Mouse (Mus musculus) liver, adult 2 months (tissue): ENCODE results near the gene Zfp217. TPM values are rescaled to one million over a fixed set of nuclear protein-coding genes. Genes with fewer than 3 reads are reported as not detected.

Experiments
- DNase-seq: peaks from one replicate; pipeline ENCODE4 v3.0.0-alpha.2; 2011; ENCODE audit warnings: low read depth, low spot score; ENCODE audit errors: extremely low read depth
- H3K27ac ChIP-seq: fragments of 200-500 bp; replicated peaks from 2 replicates; pipeline ENCODE4 v1.5.1; 2012; ENCODE audit warnings: low read depth, mild to moderate bottlenecking, control low read depth, inconsistent platforms, low read length; ENCODE audit not compliant: insufficient read depth
- H3K27me3 ChIP-seq: fragments of 200-500 bp; 2 replicates; pipeline ENCODE4 v1.6.1; 2012; ENCODE audit warnings: mild to moderate bottlenecking, moderate library complexity, low read length, inconsistent platforms; ENCODE audit not compliant: control insufficient read depth, insufficient read depth
- H3K36me3 ChIP-seq: fragments of 200-500 bp; 2 replicates; pipeline ENCODE4 v1.6.1; 2012; ENCODE audit warnings: low read length, inconsistent platforms; ENCODE audit not compliant: control insufficient read depth, insufficient read depth
- H3K4me1 ChIP-seq: fragments of 200-500 bp; 2 replicates; pipeline ENCODE4 v1.6.1; 2011; ENCODE audit warnings: low read length; ENCODE audit not compliant: control insufficient read depth, insufficient read depth
- H3K4me3 ChIP-seq: fragments of 200-500 bp; 2 replicates; pipeline ENCODE4 v1.5.1; 2011; ENCODE audit warnings: low read depth, mild to moderate bottlenecking, control low read depth, low read length, moderate library complexity; ENCODE audit not compliant: insufficient read depth
- H3K79me2 ChIP-seq: fragments of 200-500 bp; 2 replicates; pipeline ENCODE4 v1.6.1; 2012; ENCODE audit warnings: inconsistent platforms, mild to moderate bottlenecking, low read length, moderate library complexity; ENCODE audit not compliant: control insufficient read depth, insufficient read depth
- H3K9ac ChIP-seq: fragments of 200-500 bp; 2 replicates; pipeline ENCODE4 v1.6.1; 2012; ENCODE audit warnings: low read depth, mild to moderate bottlenecking, control low read depth, inconsistent platforms, low read length
- CTCF ChIP-seq: fragments of 200-500 bp; IDR thresholded peaks from 2 replicates; pipeline ENCODE4 v1.5.1; 2011; ENCODE audit warnings: low read depth, low read length, control low read depth
- POLR2A ChIP-seq: fragments of 200-500 bp; IDR thresholded peaks from 2 replicates; pipeline ENCODE4 v1.6.1; 2011; ENCODE audit warnings: low read length, control low read depth; ENCODE audit not compliant: insufficient read depth; ENCODE audit errors: extremely low read depth
- WGBS: fragments of 180-500 bp; shearing (Covaris S2); methylation state at CpG from one replicate; pipeline ENCODE4 v1.1.7; 2018; 5-methylcytosine and 5-hydroxymethylcytosine counted together
- polyA plus RNA-seq: library from polyadenylated mRNA; depleted of rRNA; stranded (reverse); fragments of >200 nt; gene quantifications from 2 replicates; pipeline ENCODE4 v1.2.3, GENCODE M21; 2012
- total RNA-seq: library from RNA; depleted of rRNA; stranded (reverse); fragments of >200 nt; gene quantifications from 2 replicates; pipeline ENCODE4 v1.2.3, GENCODE M21; 2014

Gene Zfp217
- total and polyA plus RNA-seq, 2 experiments = 2.9 to 4.2 TPM

GRCm38 (mm10) chr2:170078041-170078440, 69.9 kb downstream of the Zfp217 start:
- H3K36me3 ChIP-seq = no peaks in the 10 kb centered on the region
- 89% methylated on average over 10 of the region's 10 CpGs for WGBS
- TF ChIP-seq CTCF = no peak
- no peak for TF ChIP-seq POLR2A

GRCm38 (mm10) chr2:170076941-170077490, 70.9 kb downstream of the Zfp217 start:
- no peaks in the 10 kb centered on the region for H3K4me1 ChIP-seq
- TF ChIP-seq POLR2A = no peak
- TF ChIP-seq CTCF = no peak
- no peak for DNase-seq
- H3K36me3 ChIP-seq = no peaks in the 10 kb centered on the region
- H3K27me3 ChIP-seq = no peaks in the 10 kb centered on the region
- no peak overlapping the region for H3K27ac ChIP-seq
- H3K79me2 ChIP-seq = no peaks in the 10 kb centered on the region
- no peak overlapping the region for H3K9ac ChIP-seq
- WGBS = 78% methylated on average over 6 of the region's 6 CpGs
- no peak overlapping the region for H3K4me3 ChIP-seq

More at GRCm38 (mm10) chr2:170078041-170078440, 69.9 kb downstream of the Zfp217 start:
- no peak overlapping the region for H3K9ac ChIP-seq
- no peak for DNase-seq
- no peaks in the 10 kb centered on the region for H3K27me3 ChIP-seq
- H3K27ac ChIP-seq = no peak overlapping the region
- H3K4me1 ChIP-seq = no peaks in the 10 kb centered on the region
- no peaks in the 10 kb centered on the region for H3K79me2 ChIP-seq
- no peak overlapping the region for H3K4me3 ChIP-seq

GRCm38 (mm10) chr2:170070641-170071241, 77.2 kb downstream of the Zfp217 start:
- no peaks in the 10 kb centered on the region for H3K27me3 ChIP-seq
- no peak overlapping the region for H3K27ac ChIP-seq
- TF ChIP-seq POLR2A (no peak), CTCF (no peak)
- H3K9ac ChIP-seq = no peak overlapping the region
- H3K36me3 ChIP-seq = no peaks in the 10 kb centered on the region
- H3K79me2 ChIP-seq = no peaks in the 10 kb centered on the region
- no peaks in the 10 kb centered on the region for H3K4me1 ChIP-seq
- WGBS = 76% methylated on average over 15 of the region's 15 CpGs
- no peak overlapping the region for H3K4me3 ChIP-seq
- no peak for DNase-seq

- Histone ChIP-seq H3K27ac (no peak overlapping the region), H3K79me2 (no peaks in the 10 kb centered on the region), H3K36me3 (no peaks in the 10 kb centered on the region), H3K27me3 (no peaks in the 10 kb centered on the region), H3K9ac (no peak overlapping the region), H3K4me3 (no peak overlapping the region), H3K4me1 (no peaks in the 10 kb centered on the region)
- WGBS = 75% methylated on average over 5 of the region's 5 CpGs
- no peak for DNase-seq
- no peak for TF ChIP-seq POLR2A
- no peak for TF ChIP-seq CTCF
Observed at GRCm38 (mm10) chr2:170069976-170070375, 77.9 kb downstream of the Zfp217 start.

DNA sequence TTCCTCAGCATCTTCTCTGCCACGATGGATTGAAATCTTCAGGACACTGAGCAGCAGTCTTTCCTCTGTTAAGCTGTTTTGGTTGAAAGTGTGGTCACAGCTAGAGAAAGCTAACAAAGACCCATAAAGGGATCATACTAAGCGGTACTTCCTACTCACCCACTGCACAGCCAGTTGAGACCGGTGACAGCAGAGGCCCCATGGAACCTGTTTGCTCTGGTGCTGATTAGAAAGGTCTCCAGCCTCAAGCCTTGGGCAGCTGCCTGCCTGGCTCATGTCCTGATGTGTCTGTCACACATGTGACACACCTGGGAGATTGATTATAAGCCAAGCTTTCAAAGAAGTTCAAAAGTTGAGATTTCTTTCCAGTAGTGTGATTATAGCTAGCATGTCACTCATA, 85.5 kb downstream of the Zfp217 start:
- no peaks in the 10 kb centered on the region for H3K4me1 ChIP-seq
- no peak overlapping the region for H3K9ac ChIP-seq
- no peaks in the 10 kb centered on the region for H3K79me2 ChIP-seq
- no peak overlapping the region for H3K27ac ChIP-seq
- TF ChIP-seq CTCF (no peak), POLR2A (no peak)
- H3K36me3 ChIP-seq = no peaks in the 10 kb centered on the region
- no peak overlapping the region for H3K4me3 ChIP-seq
- WGBS = 76% methylated on average over 3 of the region's 3 CpGs
- DNase-seq = no peak
- no peaks in the 10 kb centered on the region for H3K27me3 ChIP-seq

DNA sequence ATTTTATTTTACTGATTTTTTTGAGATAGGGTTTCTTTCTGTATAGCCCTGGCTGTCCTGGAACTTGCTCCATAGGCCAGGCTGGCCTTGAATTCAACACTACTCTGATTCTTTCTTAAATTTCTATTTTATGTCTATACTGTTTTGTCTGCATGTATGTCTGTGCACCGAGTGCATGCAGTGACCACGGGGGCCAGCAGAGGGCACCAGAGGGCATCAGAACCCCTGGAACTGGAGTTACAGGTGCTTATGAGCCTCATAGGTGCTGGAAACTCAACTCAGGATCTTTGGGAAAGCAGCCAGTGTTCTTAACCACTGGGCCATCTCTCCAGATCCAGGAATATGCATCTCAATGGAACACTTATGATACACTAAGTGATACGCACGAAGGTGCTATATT, 87.8 kb downstream of the Zfp217 start:
- WGBS = 66% methylated on average over 4 of the region's 4 CpGs

More for the DNA sequence above, 87.8 kb downstream of the Zfp217 start:
- H3K9ac ChIP-seq = no peak overlapping the region
- no peak for DNase-seq
- no peak overlapping the region for H3K27ac ChIP-seq
- H3K27me3 ChIP-seq = no peaks in the 10 kb centered on the region
- no peaks in the 10 kb centered on the region for H3K4me1 ChIP-seq
- H3K79me2 ChIP-seq = no peaks in the 10 kb centered on the region
- H3K4me3 ChIP-seq = no peak overlapping the region
- TF ChIP-seq CTCF (peak; percentile 81), POLR2A (no peak)
- no peaks in the 10 kb centered on the region for H3K36me3 ChIP-seq
